Mouse (Mus musculus): Measurements from ENCODE around the gene Nmd3.

DNA sequence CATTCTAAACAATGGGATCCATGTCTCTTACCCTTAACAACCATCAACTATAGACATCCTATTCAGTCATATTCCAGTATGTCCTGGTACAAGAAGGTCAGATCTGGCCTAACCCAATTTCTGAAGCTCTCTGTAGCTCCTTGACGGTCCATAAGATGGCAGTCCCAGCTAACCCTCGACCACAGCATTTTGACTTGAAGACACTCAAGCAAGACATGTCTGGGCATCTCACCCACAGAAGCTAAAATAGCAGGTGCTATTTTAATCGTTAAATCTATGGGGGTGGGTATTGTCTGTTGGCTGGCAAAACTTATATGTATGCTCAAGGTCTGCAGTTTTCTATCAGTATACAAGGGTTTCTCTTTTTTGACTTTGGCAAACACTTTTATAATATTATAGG lies 33.4 kb downstream of the Nmd3 start:
- TF ChIP-seq CTCF (IDR thresholded peaks at IDR 0.05; ENCODE audit: low read depth) (no peak), EP300 (IDR thresholded peaks at IDR 0.05; ENCODE audit: low read depth) (no peak)

Data from liver, postnatal 0 days (tissue).